Mouse (Mus musculus) kidney, postnatal 36 days (tissue): ENCODE data around the gene Naga.
A peak's percentile ranks its signal among the peaks of the same experiment; 100 is the strongest.

Experiments
- DNase-seq, 2 experiments: peaks; one replicate each; pipeline ENCODE4 v3.0.0; 2021 to 2022; ENCODE audit warnings: mixed read lengths in 2 of 2

Gene Naga

DNA sequence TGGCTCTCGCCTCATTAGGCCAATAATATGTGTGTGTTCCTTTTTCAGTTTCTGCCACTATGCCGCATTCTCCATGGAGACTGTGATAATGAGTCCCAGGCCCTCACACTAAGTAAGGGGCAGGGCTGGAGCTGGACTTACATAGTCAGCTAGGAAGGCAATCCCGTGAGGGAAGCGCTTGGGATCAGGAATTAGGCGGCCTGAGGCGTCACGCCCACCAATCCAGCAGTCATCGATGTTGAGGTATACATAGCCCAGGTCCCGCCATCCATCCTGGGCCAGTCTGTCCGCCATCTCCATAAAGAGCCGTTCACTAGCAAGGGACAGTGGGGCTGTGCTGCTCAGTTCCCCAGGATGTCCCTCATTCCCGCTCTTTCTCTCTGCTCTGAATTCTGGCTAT lies 2.1 kb downstream of the Naga start:
- DNase-seq = no peak

DNA sequence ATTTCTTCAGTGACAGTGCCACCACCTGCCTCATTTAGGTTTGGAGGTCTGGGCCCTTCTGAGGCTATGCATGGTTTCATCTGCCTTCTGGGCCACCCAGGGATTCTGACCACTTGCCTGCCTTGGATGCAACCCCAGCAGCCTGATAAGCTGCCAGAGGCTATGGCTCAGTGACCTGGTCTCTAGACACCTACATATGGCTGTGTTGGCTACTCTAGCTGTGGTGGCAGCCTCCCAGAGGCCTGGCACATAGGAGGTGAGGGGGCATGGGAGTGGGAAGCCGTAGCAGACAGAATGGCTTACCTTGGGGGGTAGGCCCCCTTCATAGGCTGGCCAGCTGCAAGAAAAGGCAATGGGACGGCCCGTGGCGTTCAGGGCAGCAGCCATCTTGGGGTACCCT lies 3.5 kb downstream of the Naga start:
- no peak for DNase-seq

DNA sequence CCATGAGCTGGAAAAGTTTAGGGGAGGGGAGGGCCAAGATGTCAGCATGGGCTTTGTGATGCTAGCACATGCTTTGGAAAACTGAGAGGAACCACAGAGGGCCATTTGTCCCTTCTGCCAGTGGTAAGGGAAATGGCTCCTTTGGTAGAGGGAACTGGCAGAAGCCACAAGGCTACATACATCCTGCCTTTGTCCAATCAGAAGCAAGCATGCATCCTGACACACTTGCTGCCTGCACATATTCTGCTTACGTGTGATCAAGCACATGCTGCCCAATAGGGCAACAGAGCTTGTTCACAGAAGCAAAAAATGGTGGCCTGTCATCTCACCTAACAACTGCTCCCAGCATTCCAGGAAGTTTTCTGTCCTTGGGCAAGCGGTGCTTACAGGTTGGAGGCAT lies 13.3 kb downstream of the Naga start:
- DNase-seq = no peak

DNA sequence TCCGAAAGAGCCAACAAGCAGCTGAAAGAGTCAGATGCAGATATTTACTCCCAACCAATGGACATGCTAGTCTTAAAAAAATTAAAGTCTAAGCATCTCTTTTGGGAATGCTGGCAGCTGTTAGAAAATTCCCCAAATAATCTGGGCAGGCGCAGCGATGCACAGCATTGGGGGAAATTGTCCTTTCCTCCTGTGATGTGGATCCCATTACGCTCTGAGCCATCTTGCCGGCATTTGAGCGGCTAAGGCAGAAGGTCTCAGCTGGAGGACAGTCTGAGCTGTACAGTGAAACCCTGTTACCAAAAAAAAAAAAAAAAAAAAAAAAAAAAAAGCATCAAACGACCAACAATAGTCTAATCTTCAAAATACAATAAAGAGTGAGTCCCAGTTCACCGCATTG lies 16.5 kb downstream of the Naga start:
- DNase-seq = no peak

DNA sequence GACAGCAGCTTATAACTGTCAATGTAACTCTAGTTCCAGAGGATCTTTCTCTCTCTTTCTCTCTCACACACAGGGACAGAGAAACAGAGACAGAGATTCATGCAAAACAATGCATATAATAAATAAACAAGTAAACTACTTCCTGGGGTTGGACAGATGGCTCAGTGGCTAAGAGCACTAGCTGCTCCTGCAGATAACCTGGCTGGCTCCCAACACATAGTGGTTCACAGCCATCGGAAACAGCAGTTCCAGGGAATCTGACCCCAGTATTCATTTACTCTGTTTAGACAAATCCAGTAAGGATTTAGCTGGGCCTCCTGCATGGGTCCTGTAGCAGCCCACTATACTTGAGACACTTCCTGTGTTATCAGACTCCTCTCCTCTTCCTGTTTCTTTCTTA lies 19.1 kb downstream of the Naga start:
- DNase-seq = no peak

DNA sequence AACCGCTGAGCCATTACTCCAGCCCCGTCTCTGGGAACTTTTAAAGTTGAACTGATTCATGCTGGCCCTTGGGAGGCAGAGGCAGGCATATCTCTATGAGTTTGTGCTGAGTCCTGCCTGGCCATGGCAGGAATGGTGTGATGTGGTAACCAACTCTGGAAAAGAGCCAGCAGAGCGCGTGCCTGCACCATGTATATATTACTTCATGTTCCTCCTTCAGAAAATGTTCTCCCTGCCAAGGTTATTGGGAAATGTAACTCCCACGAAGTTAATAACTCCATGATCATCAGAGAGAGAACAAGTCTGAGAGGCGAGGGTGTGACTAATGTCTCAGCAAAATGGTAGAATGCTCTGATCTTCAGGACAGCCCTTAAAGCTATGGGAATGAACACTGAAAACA lies 20.9 kb downstream of the Naga start:
- DNase-seq = no peak

DNA sequence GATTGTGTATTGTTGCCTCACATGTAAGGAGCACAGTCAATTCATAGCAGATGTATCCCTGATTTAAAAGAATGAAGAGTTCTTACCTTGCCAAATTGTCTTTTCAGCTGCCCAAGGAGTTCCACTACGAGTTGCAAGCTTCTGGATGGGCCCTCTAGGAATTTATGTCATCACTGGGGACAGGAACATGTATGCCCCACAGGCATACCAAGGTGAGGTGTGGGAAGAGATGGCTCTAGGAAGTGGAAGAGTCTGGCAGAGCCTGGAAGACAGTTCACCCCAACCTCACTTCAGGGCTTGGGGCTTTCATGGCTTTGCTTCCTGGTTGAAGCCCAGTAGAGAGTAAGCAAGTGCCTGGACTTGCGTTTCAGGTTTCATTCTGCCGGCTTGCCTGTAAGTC lies 30.3 kb downstream of the Naga start:
- no peak for DNase-seq

DNA sequence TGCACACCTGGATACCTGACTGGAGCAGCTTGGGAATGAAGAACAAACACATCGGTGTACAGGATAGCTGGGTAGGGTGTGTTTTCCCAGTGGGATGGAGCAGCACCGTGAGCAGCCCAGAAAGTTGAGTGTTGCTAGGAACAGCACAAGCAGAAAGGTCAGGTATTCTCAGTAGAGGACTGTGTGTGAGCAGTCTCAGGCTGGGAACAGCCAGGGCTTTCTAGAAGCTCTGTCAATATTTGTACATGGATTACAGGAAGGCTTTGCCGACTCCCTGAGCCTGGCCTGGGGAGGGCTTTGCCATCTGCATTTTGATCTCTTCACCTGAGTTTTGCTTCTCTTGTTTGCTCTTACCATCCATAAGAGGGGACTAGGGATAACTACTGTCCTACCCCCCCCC lies 31.6 kb downstream of the Naga start:
- DNase-seq = no peak

DNA sequence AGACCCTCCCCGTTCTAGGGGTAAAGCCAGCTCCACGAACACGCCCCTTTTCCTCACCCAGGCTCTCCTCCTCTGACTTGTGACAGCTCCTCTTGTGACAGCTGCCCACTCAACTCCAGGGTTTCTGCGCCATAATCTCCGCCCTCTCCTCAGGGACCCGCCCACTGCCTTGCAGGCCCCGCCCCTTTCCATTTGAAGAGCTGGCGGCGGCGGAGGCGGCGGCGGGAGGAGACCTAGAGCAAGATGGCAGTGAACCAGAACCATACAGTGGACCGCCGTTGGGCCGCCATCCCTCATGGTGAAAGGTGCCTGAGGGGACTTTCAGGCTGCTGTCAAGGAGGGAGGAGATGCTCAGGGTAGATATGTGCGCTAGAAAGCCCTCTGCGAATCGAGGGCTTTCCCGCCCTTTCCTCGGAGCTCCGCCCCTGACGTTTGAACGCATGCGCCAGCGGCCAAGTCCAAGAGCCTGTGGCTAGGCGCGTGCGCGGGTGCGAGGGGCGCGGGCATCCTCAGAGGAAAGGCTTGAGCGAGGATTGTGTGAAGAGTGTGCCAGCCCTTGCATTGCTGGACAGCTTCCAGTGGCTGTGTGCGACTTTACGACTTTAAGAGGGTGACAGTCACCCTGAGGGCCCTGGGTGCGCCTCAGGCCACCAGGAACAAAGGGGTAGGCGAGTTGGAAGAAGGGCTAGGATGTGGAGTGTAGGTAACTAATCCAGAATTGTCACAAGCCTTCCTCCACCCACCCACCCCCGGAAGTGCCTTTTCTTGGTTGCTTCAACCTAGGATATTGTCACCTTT lies 39.8 kb downstream of the Naga start, which contains the start of gene Wbp2nl:
TSS of gene Wbp2nl (plus strand) at position 191 of the 798 bp plus-strand sequence.
- peak in 1 of 2 experiments; percentile 25 for DNase-seq

DNA sequence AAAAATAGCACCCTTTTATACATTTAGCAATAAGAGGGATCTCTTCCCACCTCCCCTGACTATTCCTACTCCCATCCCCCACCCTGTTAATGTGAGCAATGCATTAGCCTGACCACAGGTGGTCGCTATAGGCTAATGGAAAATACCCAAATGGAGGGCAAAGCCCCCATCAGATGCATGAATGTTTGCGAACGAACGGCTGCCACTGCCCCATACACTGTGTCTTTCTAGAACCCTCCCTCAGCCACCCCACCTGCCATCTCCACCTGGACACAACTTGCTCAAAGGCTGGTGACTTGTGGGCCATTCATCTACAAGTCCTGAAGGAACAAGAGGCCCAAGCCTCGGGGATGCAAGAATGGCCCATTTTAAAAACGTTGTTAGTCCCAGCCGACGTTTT lies 44.7 kb downstream of the Naga start:
- no peak for DNase-seq

DNA sequence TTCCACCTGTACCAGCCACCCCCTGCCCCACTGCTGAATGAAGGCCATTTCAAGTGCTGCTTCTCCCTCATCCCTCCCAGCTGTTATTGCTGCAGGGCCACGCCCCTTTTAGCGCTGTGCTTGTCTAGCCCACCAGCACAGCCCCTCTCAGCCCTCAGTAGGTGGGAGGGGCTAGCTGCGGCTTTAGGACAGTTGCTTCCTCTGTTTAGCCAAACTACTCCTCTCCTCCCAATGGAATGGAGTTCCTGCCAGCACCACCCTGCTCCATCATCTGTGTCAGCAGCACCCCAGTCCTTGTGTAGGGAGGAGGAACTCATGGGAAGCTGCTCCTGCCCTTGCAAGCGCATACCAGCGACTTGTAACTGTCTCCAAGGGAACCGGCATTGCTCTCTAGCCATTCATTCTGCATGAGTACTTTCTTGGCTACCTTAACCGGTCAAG lies 45.4 kb downstream of the Naga start:
- peak; percentile 11 to 12 for DNase-seq

DNA sequence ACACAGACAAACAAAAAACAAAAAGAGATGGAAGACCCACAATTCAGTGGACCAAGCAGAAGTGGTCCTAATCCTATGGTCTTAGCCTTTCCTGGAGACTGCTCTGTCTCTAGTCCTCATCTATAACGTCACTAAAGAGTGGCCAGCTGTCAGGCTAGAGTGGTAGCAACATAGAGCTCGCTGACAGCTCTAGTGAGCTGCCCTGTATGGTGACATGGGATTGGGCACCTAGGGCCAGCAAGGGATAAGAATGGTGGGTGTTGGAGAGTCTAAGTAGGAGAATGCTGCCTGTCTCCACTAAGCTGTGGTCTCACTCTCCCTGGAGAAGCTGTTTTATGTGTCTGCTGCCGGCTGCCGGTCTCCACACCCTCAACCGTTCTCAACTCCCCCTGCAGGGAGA lies 45.9 kb downstream of the Naga start:
- DNase-seq = no peak

DNA sequence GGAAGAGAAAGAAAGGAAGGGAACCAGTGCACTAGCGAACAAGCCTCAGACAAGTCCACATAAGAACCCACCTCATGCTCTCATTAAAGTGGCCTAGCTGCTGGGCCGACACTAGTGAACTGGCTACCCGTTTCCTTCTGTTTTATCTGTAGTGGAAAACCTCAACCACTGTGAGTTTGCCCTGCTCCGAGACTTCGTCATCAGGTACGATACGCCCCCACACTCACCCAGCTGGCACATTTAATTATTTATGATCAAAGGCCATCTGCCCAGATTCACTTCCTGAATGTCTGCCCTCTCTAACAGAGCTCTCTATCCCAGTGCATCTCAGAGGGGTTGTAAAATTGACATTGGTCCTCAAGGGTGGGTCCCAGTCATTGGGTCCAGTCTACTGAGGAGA lies 48.5 kb downstream of the Naga start:
- no peak for DNase-seq

DNA sequence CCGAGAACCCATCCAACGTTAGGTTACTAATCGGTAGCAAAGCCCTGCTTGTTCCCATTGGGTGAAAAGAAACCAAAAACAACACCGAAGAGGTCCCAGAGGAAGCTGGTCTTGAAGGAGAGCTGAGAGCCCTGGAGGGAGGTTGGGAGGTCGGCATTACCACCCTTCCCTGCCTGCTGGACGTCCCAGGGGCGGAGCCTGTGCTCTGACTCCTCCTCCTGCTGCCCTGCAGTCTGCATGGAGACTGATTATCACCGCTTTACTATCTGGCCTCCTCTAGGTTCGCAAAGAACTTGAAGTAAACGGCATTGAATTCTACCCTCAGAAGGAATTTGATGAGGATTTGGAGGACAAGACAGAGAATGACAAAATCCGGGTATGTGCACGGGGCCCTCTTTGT lies 52.6 kb downstream of the Naga start:
- no peak for DNase-seq

DNA sequence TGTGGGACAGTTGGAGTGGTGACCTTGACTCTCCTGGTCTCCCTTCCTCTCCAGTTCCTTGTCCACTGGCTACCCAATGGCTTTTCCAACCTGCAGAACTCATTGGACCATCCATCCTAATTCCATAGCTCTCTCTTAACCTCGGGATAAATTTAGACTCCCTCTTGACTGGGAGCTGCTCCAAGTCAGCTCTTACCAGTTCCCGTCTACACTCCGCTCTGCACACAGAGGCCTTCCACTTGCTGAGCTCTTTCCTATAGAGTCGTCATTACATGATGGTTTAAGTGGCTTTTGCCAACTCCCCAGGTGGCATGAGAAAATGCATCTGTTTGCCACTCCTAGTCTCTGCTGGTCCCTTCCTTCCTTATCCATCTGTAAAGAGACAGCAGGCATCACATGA lies 58.1 kb downstream of the Naga start:
- no peak for DNase-seq
